Mouse (Mus musculus): ENCODE results near the gene Zfp385c. TPM values are rescaled to one million over a fixed set of nuclear protein-coding genes. Genes with fewer than 3 reads are reported as not detected.

The Zfp385c gene
- 1.5 and 2.6 TPM in 2 replicates for polyA plus RNA-seq (2016; fragmentation: Nextera tagmentation; extraction: Ambion mirVana)

DNA sequence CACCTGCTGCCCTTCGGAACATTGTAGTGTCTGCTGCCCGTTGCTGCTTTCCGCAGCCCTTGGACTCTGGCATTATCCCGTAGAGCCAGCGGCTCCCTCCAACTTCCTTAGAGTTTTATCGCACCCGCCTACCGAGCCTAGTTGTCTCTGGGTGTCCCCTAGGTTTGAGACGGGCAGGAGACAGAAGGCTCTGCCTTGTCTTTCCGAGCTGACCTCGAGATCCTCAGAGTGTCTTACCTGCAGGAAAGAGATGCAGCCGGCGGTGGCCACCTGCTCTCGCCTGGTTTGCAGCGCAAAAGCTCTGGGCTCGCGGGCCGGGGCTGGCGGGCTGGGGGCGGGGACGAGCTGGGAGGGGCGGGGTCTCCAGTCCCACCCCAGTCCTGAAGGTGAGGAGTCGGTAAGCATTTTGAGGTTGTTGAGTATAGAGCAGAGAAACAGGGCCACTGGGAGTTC is at the start of gene Zfp385c:
Gene Zfp385c (minus strand): TSS at position 292 of the 453 bp plus-strand sequence.
- no peak for ATAC-seq (ENCODE audit: insufficient number of reproducible peaks, insufficient read depth, low FRiP score, low TSS enrichment)
- peak within 1 kb of the TSS; percentile 57 for H3K4me2 ChIP-seq (replicated peaks)

DNA sequence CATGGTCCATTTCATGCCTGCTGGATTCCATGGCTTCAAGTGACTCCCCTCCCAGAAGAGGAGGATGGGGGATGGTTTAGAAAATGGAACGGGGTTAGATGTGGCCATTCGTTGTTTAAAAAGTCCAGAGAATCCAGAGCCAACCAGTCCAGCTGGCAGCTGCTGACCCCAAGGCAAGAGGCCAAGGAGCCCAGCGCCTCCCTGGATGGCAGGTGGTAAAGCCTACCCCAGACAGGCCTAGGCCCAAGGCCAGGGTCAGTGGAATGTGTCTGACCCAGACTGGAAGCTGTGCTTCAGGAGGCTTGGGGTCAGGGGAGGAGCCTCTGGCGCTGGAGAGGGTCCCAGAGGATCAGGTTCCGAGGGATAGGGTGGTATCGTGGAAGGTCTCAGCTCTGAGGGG is 49.1 kb upstream of the Zfp385c start:
- H3K4me3 ChIP-seq, result no peak overlapping the region
- no peak for ATAC-seq (ENCODE audit: insufficient number of reproducible peaks, insufficient read depth, low FRiP score, low TSS enrichment)
- 63% methylated on average over 6 of the region's 6 CpGs for WGBS

More for the DNA sequence above, at the start of gene Zfp385c:
- peaks cover 29% of the 10 kb centered on the region for H3K27me3 ChIP-seq
- whole genome bisulfite sequencing, result 1% methylated on average over 23 of the region's 23 CpGs
- 0 out of 2 replicates have a peak within 1 kb of the TSS, but pooled peaks have one; percentile 15 for H3K9ac ChIP-seq
- H3K36me3 ChIP-seq, result no peaks in the 10 kb centered on the region
- H3K4me3 ChIP-seq, result peak within 1 kb of the TSS; percentile 27
- H3K27ac ChIP-seq, result no peak within 1 kb of the TSS
- H3K4me1 ChIP-seq, result peaks cover 9% of the 10 kb centered on the region; the same call in 1 of the 2 replicates
- H3K9me3 ChIP-seq, result no peaks in the 10 kb centered on the region

DNA sequence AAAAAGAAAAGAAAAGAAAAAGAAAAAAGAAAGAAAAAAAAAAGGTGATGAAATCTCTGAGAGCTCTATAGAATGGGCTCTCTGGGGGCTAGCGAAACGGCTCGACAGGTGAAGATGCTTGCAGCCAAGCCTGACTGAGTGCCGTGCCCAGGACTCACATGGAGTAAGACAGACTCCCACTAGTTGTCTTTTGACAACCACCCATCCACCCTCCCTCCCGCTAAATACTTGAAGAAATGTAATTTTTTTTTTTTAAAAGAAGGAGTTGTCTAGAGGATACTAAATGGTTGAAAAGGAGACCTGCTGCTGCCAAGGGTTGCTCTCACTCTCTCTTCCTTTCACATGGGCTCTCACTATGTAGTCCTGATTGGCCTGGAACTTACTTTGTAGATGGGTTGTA is 46.5 kb upstream of the Zfp385c start:
- Histone ChIP-seq H3K36me3 (no peaks in the 10 kb centered on the region), H3K9ac (no peak overlapping the region; the same call in 1 of the 2 replicates), H3K27me3 (no peaks in the 10 kb centered on the region), H3K4me2 (replicated peaks) (peak overlapping the region; percentile 84), H3K27ac (no peak overlapping the region), H3K4me3 (peak overlapping the region; percentile 87), H3K9me3 (no peaks in the 10 kb centered on the region), H3K4me1 (peaks cover 14% of the 10 kb centered on the region)
- ATAC-seq (ENCODE audit: insufficient number of reproducible peaks, insufficient read depth, low FRiP score, low TSS enrichment), result no peak
- 20% methylated on average over 5 of the region's 5 CpGs for WGBS

More for the DNA sequence above, 49.1 kb upstream of the Zfp385c start:
- no peaks in the 10 kb centered on the region for H3K9me3 ChIP-seq
- peaks cover 9% of the 10 kb centered on the region for H3K4me1 ChIP-seq
- no peaks in the 10 kb centered on the region for H3K27me3 ChIP-seq
- H3K9ac ChIP-seq, result no peak overlapping the region
- no peak overlapping the region for H3K27ac ChIP-seq
- no peak overlapping the region for H3K4me2 ChIP-seq (replicated peaks)
- H3K36me3 ChIP-seq, result no peaks in the 10 kb centered on the region

DNA sequence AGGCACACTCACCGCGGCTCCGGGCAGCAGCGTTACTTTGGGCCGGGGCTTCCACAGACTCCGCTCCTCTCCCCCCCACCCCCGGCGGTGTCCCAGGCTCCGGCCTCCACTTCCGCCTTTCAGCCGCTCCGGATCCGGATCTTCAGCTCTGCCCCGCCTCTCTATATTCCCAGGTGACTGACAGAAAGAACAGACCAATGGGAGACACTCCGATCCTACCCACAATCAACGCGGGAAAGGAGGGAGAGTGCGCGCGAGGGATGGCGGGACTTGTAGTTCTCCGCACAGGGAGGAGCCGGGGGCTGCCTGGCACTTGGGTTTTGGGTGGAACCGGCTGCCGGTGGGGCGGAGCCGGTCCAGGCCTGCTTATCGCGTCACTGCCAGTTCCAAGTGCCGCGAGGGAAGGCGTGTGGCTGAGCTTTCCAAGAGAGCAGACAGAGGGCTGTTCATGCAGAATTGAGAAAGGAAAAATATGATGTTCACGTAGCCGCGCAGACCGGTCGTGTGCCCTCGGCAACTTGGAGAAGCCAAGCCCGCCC is 45.9 kb upstream of the Zfp385c start, which contains the start of gene Rab5c:
Gene Rab5c (minus strand): TSS at position 150 of the 539 bp plus-strand sequence.
- no peaks in the 10 kb centered on the region; the same call in 1 of the 2 replicates for H3K36me3 ChIP-seq
- WGBS, result under 1% methylated on average over 39 of the region's 39 CpGs
- peak within 1 kb of the TSS; percentile 42; the same call in 1 of the 2 replicates for H3K27ac ChIP-seq
- no peaks in the 10 kb centered on the region for H3K27me3 ChIP-seq
- peak within 1 kb of the TSS; percentile 84 for H3K4me2 ChIP-seq (replicated peaks)
- ATAC-seq (ENCODE audit: insufficient number of reproducible peaks, insufficient read depth, low FRiP score, low TSS enrichment), result peak; percentile 99
- H3K4me1 ChIP-seq, result peaks cover 14% of the 10 kb centered on the region
- peak within 1 kb of the TSS; percentile 87 for H3K4me3 ChIP-seq
- H3K9me3 ChIP-seq, result no peaks in the 10 kb centered on the region
- H3K9ac ChIP-seq, result peak within 1 kb of the TSS; percentile 85

DNA sequence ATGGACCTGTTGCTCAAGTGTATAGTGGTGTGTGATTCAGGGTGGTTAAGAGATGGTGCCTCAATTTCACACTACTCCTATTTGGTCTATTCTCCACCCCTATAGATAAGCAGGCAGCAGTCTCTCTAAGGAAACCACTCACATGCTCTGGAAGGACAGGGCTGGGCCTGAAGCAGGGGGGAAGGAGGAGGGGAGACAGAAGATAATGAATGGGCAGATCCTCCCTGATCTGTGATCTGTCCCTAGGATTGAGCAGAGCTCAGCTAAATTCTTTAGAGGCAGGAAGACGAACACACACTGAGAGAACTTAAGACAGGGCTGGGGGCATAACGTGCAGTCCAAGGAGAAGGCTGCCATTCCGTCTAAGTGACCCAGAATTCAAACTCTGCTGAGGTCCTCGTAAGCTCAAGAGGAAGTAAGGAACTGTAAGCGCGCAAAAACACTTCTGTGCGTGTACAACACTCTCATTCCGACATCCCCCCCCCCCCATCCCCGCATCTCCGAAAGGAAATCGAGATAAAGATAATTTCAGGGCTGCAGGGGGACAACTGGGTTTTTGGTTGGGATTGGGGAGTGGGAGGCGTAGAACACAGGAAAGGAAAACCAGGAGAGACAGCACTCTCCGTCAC is 45.0 kb upstream of the Zfp385c start:
- no peaks in the 10 kb centered on the region; the same call in 1 of the 2 replicates for H3K36me3 ChIP-seq
- WGBS, result under 1% methylated on average over 13 of the region's 13 CpGs
- peak overlapping the region; percentile 87 for H3K4me3 ChIP-seq
- H3K9me3 ChIP-seq, result no peaks in the 10 kb centered on the region
- peaks cover 14% of the 10 kb centered on the region for H3K4me1 ChIP-seq
- ATAC-seq (ENCODE audit: insufficient number of reproducible peaks, insufficient read depth, low FRiP score, low TSS enrichment), result no peak
- H3K27me3 ChIP-seq, result no peaks in the 10 kb centered on the region
- 0 out of 2 replicates have a peak overlapping the region, but pooled peaks have one; percentile 42 for H3K27ac ChIP-seq
- H3K9ac ChIP-seq, result peak overlapping the region; percentile 85
- H3K4me2 ChIP-seq (replicated peaks), result peak overlapping the region; percentile 84

DNA sequence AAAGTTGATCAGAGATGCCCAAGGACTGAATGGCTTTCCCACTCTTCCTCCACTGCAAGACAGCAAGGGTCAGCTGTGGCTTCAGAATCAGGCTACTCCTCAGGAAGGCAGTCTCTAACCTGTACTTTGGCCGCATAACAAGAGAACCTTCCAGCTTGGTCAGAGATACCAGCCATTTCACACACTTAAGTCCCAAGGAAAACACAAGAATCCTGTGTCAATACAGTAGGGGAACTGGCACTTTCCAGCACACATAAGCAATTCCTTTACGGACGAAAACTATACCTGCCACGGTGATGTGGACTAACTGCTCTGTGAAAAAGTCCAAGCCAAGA is 44.5 kb upstream of the Zfp385c start:
- WGBS, result 76% methylated on average over 4 of the region's 4 CpGs
- Histone ChIP-seq H3K27ac (no peak overlapping the region), H3K4me2 (replicated peaks) (peak overlapping the region; percentile 84), H3K27me3 (no peaks in the 10 kb centered on the region), H3K9ac (peak overlapping the region; percentile 85; the same call in 1 of the 2 replicates), H3K9me3 (no peaks in the 10 kb centered on the region), H3K36me3 (no peaks in the 10 kb centered on the region; the same call in 1 of the 2 replicates), H3K4me1 (peaks cover 14% of the 10 kb centered on the region), H3K4me3 (peak overlapping the region; percentile 87)
- ATAC-seq (ENCODE audit: insufficient number of reproducible peaks, insufficient read depth, low FRiP score, low TSS enrichment), result no peak

DNA sequence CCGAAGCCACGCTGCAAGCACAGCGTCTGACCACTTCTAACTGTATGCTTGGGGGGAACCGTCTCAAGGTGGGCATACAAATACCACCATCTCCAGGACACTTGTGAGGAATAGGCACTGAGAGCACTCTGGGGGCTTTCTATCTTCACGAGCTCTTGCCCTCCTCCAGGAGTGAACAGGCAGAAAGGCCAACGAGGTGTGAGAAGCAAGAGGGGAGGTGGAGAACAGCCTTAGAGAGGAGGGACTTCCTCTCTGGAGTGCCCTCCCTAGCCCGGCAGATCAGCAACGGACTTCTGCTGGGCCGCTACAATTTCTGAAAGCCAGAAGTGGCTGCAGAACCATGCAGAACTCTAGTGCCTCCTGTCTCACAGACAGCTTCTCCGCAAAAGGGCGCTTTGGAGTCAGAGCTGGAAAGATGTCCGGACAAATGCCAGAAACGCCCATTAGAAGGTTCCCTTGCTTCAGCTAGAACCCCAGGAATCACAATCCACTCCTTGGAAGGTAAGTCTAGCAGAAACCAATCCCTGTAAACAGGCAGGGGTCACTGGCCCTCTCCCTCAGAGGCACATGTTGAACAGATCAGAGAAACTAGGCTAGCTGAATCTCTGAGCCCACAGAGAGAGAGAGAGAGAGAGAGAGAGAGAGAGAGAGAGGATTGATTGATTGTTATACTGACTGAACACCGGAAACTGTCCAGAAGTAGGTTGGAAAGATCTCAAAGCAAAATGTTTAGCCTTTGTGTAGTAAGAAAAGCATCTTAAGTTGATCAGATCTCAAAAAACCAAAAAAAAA is 43.9 kb upstream of the Zfp385c start:
- WGBS, result 83% methylated on average over 14 of the region's 14 CpGs
- no peak overlapping the region; the same call in 1 of the 2 replicates for H3K4me3 ChIP-seq
- H3K9me3 ChIP-seq, result no peaks in the 10 kb centered on the region
- ATAC-seq (ENCODE audit: insufficient number of reproducible peaks, insufficient read depth, low FRiP score, low TSS enrichment), result no peak
- no peaks in the 10 kb centered on the region; the same call in 1 of the 2 replicates for H3K36me3 ChIP-seq
- peak overlapping the region; percentile 84; the same call in 1 of the 2 replicates for H3K4me2 ChIP-seq (replicated peaks)
- H3K4me1 ChIP-seq, result peaks cover 14% of the 10 kb centered on the region
- H3K27me3 ChIP-seq, result no peaks in the 10 kb centered on the region
- H3K27ac ChIP-seq, result no peak overlapping the region
- H3K9ac ChIP-seq, result no peak overlapping the region

DNA sequence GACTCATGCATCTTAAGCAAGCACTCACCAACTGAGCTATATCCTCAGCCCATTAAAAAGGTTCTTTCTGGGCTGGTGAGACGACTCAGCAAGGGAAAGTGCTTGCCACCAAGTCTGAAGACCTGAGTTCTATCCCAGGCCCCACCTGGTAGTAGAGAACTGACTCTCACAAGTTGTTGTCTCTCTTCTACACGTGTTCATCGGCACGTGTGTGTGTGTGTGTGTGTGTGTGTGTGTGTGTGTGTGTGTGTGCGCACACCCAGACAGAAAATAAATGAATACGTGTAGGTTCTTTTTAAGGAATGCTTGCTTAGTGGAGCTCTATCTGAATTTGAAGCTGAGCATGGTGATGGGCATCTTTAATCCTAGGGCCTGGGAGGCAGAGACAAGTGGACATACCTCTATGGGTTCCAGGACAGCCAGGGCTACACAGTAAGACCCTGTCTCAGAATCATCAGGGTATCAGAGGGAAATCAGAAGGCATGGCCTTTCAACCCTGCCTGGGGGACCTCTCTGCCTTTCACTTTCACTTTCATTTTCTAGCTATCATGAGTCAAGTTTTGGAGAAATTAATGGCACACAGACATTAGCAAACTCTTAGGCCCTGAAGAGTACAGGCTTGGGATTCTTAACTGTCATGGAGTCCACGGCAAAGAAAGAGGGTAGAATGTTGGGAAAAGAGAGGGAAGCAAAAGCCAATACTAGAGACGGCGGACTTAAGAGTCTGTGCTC is 43.0 kb upstream of the Zfp385c start:
- no peak overlapping the region for H3K9ac ChIP-seq
- H3K4me1 ChIP-seq, result peaks cover 14% of the 10 kb centered on the region
- whole genome bisulfite sequencing, result 88% methylated on average over 9 of the region's 9 CpGs
- no peak for ATAC-seq (ENCODE audit: insufficient number of reproducible peaks, insufficient read depth, low FRiP score, low TSS enrichment)
- H3K27ac ChIP-seq, result no peak overlapping the region
- H3K4me2 ChIP-seq (replicated peaks), result no peak overlapping the region
- H3K36me3 ChIP-seq, result no peaks in the 10 kb centered on the region; the same call in 1 of the 2 replicates
- H3K9me3 ChIP-seq, result no peaks in the 10 kb centered on the region
- no peaks in the 10 kb centered on the region for H3K27me3 ChIP-seq
- H3K4me3 ChIP-seq, result no peak overlapping the region

DNA sequence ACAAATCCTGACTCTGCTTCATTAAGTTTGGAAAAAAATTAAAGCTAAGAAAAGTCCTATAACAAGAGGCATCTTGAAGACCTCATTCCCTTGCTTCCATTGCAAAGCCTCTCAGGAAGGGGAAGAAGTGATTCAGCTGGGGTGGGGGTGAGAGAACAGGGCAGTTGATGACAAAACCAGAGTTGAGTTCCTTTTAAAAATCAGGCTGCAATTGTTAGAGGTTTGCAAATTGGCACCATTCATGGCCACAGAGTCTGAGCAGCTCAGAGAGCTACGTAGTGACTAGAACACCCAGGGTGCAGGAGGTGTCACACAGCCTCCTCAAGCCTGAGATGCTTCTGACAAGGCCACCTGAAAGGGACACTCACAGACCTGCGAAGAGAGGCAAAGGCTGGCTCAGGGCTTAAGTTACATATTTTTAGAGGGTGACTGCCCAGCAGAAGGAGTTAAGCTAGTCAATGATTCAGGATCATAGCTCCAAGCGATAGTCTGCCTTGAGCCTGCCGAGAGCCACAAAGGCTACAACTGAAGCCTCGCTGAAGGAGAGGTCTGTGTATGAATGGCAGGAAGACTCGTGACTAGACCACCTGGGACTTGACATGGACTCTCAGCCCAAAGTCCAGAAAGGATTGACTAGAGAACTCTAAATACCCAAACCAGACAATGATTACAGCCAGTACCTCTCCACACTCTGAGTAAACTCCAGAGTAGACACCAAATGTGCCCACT is 38.4 kb upstream of the Zfp385c start:
- Histone ChIP-seq H3K4me2 (replicated peaks) (no peak overlapping the region), H3K36me3 (peaks cover 16% of the 10 kb centered on the region), H3K27ac (no peak overlapping the region), H3K9ac (no peak overlapping the region), H3K4me1 (no peaks in the 10 kb centered on the region), H3K27me3 (no peaks in the 10 kb centered on the region), H3K9me3 (no peaks in the 10 kb centered on the region), H3K4me3 (no peak overlapping the region)
- ATAC-seq (ENCODE audit: insufficient number of reproducible peaks, insufficient read depth, low FRiP score, low TSS enrichment), result no peak
- WGBS, result 80% methylated on average over 6 of the region's 6 CpGs

DNA sequence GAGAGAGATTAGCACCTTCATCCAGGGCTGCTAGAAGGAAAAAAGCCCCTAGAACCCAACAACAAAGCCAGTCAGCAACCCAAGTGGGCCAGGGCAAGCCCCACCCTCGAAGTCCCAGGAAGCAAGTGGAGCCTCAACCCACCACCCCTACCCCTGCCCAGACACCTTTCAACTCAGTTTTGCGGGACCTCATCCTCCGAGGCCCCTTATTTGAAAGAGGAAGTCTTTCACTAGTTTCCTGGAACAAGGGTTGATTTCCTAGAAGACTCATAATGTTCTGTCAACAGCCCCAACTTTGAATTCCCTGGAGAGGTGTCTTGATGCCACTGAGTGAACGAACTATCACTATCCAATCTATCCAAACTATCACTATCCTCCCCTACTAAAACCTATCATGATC is 37.7 kb upstream of the Zfp385c start:
- Histone ChIP-seq H3K9me3 (no peaks in the 10 kb centered on the region), H3K9ac (no peak overlapping the region), H3K27ac (no peak overlapping the region), H3K4me3 (no peak overlapping the region), H3K36me3 (peaks cover 16% of the 10 kb centered on the region), H3K4me2 (replicated peaks) (no peak overlapping the region), H3K4me1 (peaks cover 5% of the 10 kb centered on the region), H3K27me3 (no peaks in the 10 kb centered on the region)
- no peak for ATAC-seq (ENCODE audit: insufficient number of reproducible peaks, insufficient read depth, low FRiP score, low TSS enrichment)
- 92% methylated on average over 4 of the region's 4 CpGs for WGBS
